Mouse (Mus musculus): ENCODE results near the gene Smarcd1. TPM values are rescaled to one million over a fixed set of nuclear protein-coding genes. Genes with fewer than 3 reads are reported as not detected.

Gene Smarcd1
- polyA plus RNA-seq, 1 experiment, result 23.8 TPM

GRCm38 (mm10) chr15:99663964-99664599 lies 37.8 kb upstream of the Smarcd1 start:
- Histone ChIP-seq H3K36me3 (ENCODE audit: control insufficient read depth, insufficient read depth, low read length) (no peaks in the 10 kb centered on the region), H3K27ac (ENCODE audit: insufficient read depth, low read depth, low read length) (no peak overlapping the region), H3K4me3 (ENCODE audit: low read depth, low read length) (peak overlapping the region; percentile 47), H3K27me3 (ENCODE audit: control insufficient read depth, insufficient read depth, low read length) (peaks cover 26% of the 10 kb centered on the region), H3K4me1 (ENCODE audit: control insufficient read depth, insufficient read depth, insufficient read length, low read length) (peaks cover 8% of the 10 kb centered on the region)
- 3% methylated on average over 17 of the region's 17 CpGs for WGBS
- TF ChIP-seq POLR2A (IDR thresholded peaks at IDR 0.05; ENCODE audit: low read depth, low read length) (no peak), CTCF (IDR thresholded peaks at IDR 0.05; ENCODE audit: extremely low read depth, insufficient read length, insufficient replicate concordance, low read depth, low read length) (no peak)

- TF ChIP-seq POLR2A (IDR thresholded peaks at IDR 0.05; ENCODE audit: low read depth, low read length) (no peak), CTCF (IDR thresholded peaks at IDR 0.05; ENCODE audit: extremely low read depth, insufficient read length, insufficient replicate concordance, low read depth, low read length) (no peak)
- Histone ChIP-seq H3K4me3 (ENCODE audit: low read depth, low read length) (peak overlapping the region; percentile 47), H3K36me3 (ENCODE audit: control insufficient read depth, insufficient read depth, low read length) (no peaks in the 10 kb centered on the region), H3K27me3 (ENCODE audit: control insufficient read depth, insufficient read depth, low read length) (peaks cover 27% of the 10 kb centered on the region), H3K27ac (ENCODE audit: insufficient read depth, low read depth, low read length) (no peak overlapping the region), H3K4me1 (ENCODE audit: control insufficient read depth, insufficient read depth, insufficient read length, low read length) (peaks cover 8% of the 10 kb centered on the region)
- WGBS, result 1% methylated on average over 49 of the region's 52 CpGs
Observed at GRCm38 (mm10) chr15:99664600-99665451, 37.1 kb upstream of the Smarcd1 start.

- H3K36me3 ChIP-seq (ENCODE audit: control insufficient read depth, insufficient read depth, low read length), result no peaks in the 10 kb centered on the region
- no peak overlapping the region for H3K4me3 ChIP-seq (ENCODE audit: low read depth, low read length)
- H3K4me1 ChIP-seq (ENCODE audit: control insufficient read depth, insufficient read depth, insufficient read length, low read length), result peaks cover 8% of the 10 kb centered on the region
- peaks cover 41% of the 10 kb centered on the region for H3K27me3 ChIP-seq (ENCODE audit: control insufficient read depth, insufficient read depth, low read length)
- no peak for TF ChIP-seq CTCF (IDR thresholded peaks at IDR 0.05; ENCODE audit: extremely low read depth, insufficient read length, insufficient replicate concordance, low read depth, low read length)
- TF ChIP-seq POLR2A (IDR thresholded peaks at IDR 0.05; ENCODE audit: low read depth, low read length), result no peak
- H3K27ac ChIP-seq (ENCODE audit: insufficient read depth, low read depth, low read length), result no peak overlapping the region
- 98% methylated on average over 2 of the region's 2 CpGs for WGBS
Observed at GRCm38 (mm10) chr15:99667544-99667943, 34.4 kb upstream of the Smarcd1 start.

GRCm38 (mm10) chr15:99668881-99669280 lies 33.0 kb upstream of the Smarcd1 start:
- peaks cover 39% of the 10 kb centered on the region for H3K27me3 ChIP-seq (ENCODE audit: control insufficient read depth, insufficient read depth, low read length)
- no peaks in the 10 kb centered on the region for H3K36me3 ChIP-seq (ENCODE audit: control insufficient read depth, insufficient read depth, low read length)
- peaks cover 8% of the 10 kb centered on the region for H3K4me1 ChIP-seq (ENCODE audit: control insufficient read depth, insufficient read depth, insufficient read length, low read length)
- no peak overlapping the region for H3K27ac ChIP-seq (ENCODE audit: insufficient read depth, low read depth, low read length)
- TF ChIP-seq CTCF (IDR thresholded peaks at IDR 0.05; ENCODE audit: extremely low read depth, insufficient read length, insufficient replicate concordance, low read depth, low read length) (peak; percentile 88), POLR2A (IDR thresholded peaks at IDR 0.05; ENCODE audit: low read depth, low read length) (no peak)
- WGBS, result 5% methylated on average over 12 of the region's 12 CpGs
- no peak overlapping the region for H3K4me3 ChIP-seq (ENCODE audit: low read depth, low read length)

- WGBS, result 5% methylated on average over 1 of the region's 1 CpGs
- no peak for TF ChIP-seq CTCF (IDR thresholded peaks at IDR 0.05; ENCODE audit: extremely low read depth, insufficient read length, insufficient replicate concordance, low read depth, low read length)
- Histone ChIP-seq H3K27me3 (ENCODE audit: control insufficient read depth, insufficient read depth, low read length) (peaks cover 37% of the 10 kb centered on the region), H3K4me3 (ENCODE audit: low read depth, low read length) (no peak overlapping the region), H3K36me3 (ENCODE audit: control insufficient read depth, insufficient read depth, low read length) (no peaks in the 10 kb centered on the region), H3K4me1 (ENCODE audit: control insufficient read depth, insufficient read depth, insufficient read length, low read length) (peaks cover 7% of the 10 kb centered on the region), H3K27ac (ENCODE audit: insufficient read depth, low read depth, low read length) (no peak overlapping the region)
Observed at GRCm38 (mm10) chr15:99669392-99669791, 32.5 kb upstream of the Smarcd1 start.

- H3K4me3 ChIP-seq (ENCODE audit: low read depth, low read length), result peak within 1 kb of the TSS; percentile 46
- H3K27me3 ChIP-seq (ENCODE audit: control insufficient read depth, insufficient read depth, low read length), result peaks cover 28% of the 10 kb centered on the region
- 1% methylated on average over 74 of the region's 74 CpGs for WGBS
- H3K27ac ChIP-seq (ENCODE audit: insufficient read depth, low read depth, low read length), result no peak within 1 kb of the TSS
- TF ChIP-seq CTCF (IDR thresholded peaks at IDR 0.05; ENCODE audit: extremely low read depth, insufficient read length, insufficient replicate concordance, low read depth, low read length) (no peak), POLR2A (IDR thresholded peaks at IDR 0.05; ENCODE audit: low read depth, low read length) (no peak)
- H3K36me3 ChIP-seq (ENCODE audit: control insufficient read depth, insufficient read depth, low read length), result no peaks in the 10 kb centered on the region
- H3K4me1 ChIP-seq (ENCODE audit: control insufficient read depth, insufficient read depth, insufficient read length, low read length), result no peaks in the 10 kb centered on the region
Observed at GRCm38 (mm10) chr15:99670154-99670821, 31.6 kb upstream of the Smarcd1 start, which contains the start of gene Asic1. Gene Asic1 (plus strand): TSS chr15:99670368.

All from small intestine, adult 2 months (tissue).